ENCODE assay signal across 12 mouse cellular contexts in the genomic region with DNA sequence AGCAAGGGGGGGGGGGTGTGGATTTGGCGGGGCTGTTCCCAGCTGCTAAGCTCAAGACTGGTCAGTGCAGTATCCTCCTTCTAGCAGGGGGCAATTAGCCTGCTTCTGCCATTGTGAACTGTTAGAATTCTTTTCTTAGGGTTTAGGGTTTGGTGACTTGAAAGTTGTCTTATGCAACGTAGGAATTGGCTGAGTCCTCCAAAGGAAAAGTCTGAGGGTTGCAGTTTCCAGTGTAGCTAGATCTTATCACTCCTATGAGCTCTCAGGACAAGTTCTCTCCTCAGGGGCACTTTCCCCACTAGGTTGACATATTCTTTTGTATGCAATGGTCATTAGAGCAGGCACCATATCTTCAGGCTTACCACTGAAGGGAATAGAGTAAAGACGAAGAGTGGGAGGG. TPM values are rescaled to one million over a fixed set of nuclear protein-coding genes. Genes with fewer than 3 reads are reported as not detected.
A peak's percentile ranks its signal among the peaks of the same experiment; 100 is the strongest.
DNase-seq lines count a peak whose midpoint lies in the region; ATAC-seq and TF ChIP-seq lines count a peak whose summit lies in the region.
"Had no signal": no experiment of that assay in that cellular context is flagged by ENCODE, and none has a peak within 500 bp of the region (broad histone marks: within the 10 kb centered on the region; RNA-seq: fewer than 3 reads in every experiment).

No protein-coding gene starts in this region.

- H3K27me3 ChIP-seq in kidney, embryonic 15.5 days, result peaks cover 52% of the 10 kb centered on the region
- H3K27me3 ChIP-seq in forebrain, embryonic 13.5 days, result peaks cover 37% of the 10 kb centered on the region
- peaks cover 7% of the 10 kb centered on the region for H3K27me3 ChIP-seq in midbrain, postnatal 0 days (ENCODE audit: insufficient read depth, low read length)

- no peaks in the 10 kb centered on the region for H3K36me3 ChIP-seq in kidney, embryonic 15.5 days
- no peaks in the 10 kb centered on the region for H3K36me3 ChIP-seq in forebrain, embryonic 13.5 days (ENCODE audit: poor library complexity, severe bottlenecking)
- H3K36me3 ChIP-seq in midbrain, postnatal 0 days (ENCODE audit: insufficient read depth, low read length), result no peaks in the 10 kb centered on the region
- H3K36me3 ChIP-seq: midbrain, embryonic 12.5 days had no signal

- peak overlapping the region; percentile 70 for H3K4me3 ChIP-seq in kidney, embryonic 15.5 days (replicated peaks)
- no peak overlapping the region for H3K4me3 ChIP-seq in forebrain, embryonic 13.5 days
- H3K4me3 ChIP-seq in midbrain, postnatal 0 days (ENCODE audit: low read depth, low read length), result no peak overlapping the region

- H3K27ac ChIP-seq in kidney, embryonic 15.5 days, result no peak overlapping the region
- no peak overlapping the region for H3K27ac ChIP-seq in forebrain, embryonic 13.5 days
- no peak overlapping the region for H3K27ac ChIP-seq in midbrain, postnatal 0 days (ENCODE audit: low read depth, low read length)
- H3K27ac ChIP-seq: midbrain, embryonic 12.5 days had no signal

- peaks cover 23% of the 10 kb centered on the region for H3K4me1 ChIP-seq in kidney, embryonic 15.5 days
- peaks cover 21% of the 10 kb centered on the region for H3K4me1 ChIP-seq in forebrain, embryonic 13.5 days
- H3K4me1 ChIP-seq in midbrain, postnatal 0 days (ENCODE audit: insufficient read depth, low read length), result no peaks in the 10 kb centered on the region

- peak; percentile 51 for ATAC-seq in frontal cortex, adult (ENCODE audit: low TSS enrichment)
- no peak for ATAC-seq in kidney, embryonic 15.5 days (replicated peaks; ENCODE audit: low FRiP score)
- no peak for ATAC-seq in forebrain, embryonic 13.5 days
- ATAC-seq in midbrain, postnatal 0 days (ENCODE audit: low FRiP score), result no peak
- no peak for ATAC-seq in megakaryocyte-erythroid progenitor cell, adult 5-6 weeks (replicated peaks; ENCODE audit: low FRiP score, low TSS enrichment, poor library complexity, severe bottlenecking)

- WGBS in kidney, embryonic 15.5 days, result 16% methylated on average over 3 of the region's 3 CpGs
- WGBS in forebrain, embryonic 13.5 days, result 28% methylated on average over 2 of the region's 3 CpGs
- WGBS in midbrain, postnatal 0 days, result 23% methylated on average over 3 of the region's 3 CpGs

- H3K4me2 ChIP-seq in kidney, embryonic 15.5 days, result peak overlapping the region; percentile 95
- peak overlapping the region; percentile 100; the same call in 1 of the 2 replicates for H3K4me2 ChIP-seq in forebrain, embryonic 13.5 days
- H3K4me2 ChIP-seq in midbrain, postnatal 0 days (ENCODE audit: low read depth, low read length, poor library complexity, severe bottlenecking), result peak overlapping the region; percentile 85

- H3K9ac ChIP-seq in kidney, embryonic 15.5 days, result no peak overlapping the region
- H3K9ac ChIP-seq in forebrain, embryonic 13.5 days, result no peak overlapping the region
- H3K9ac ChIP-seq in midbrain, postnatal 0 days (replicated peaks; ENCODE audit: low read length, poor library complexity, severe bottlenecking), result no peak overlapping the region
- H3K9ac ChIP-seq: midbrain, embryonic 12.5 days had no signal

- no peaks in the 10 kb centered on the region for H3K9me3 ChIP-seq in kidney, embryonic 15.5 days (replicated peaks)
- H3K9me3 ChIP-seq in forebrain, embryonic 13.5 days (replicated peaks), result no peaks in the 10 kb centered on the region
- no peaks in the 10 kb centered on the region for H3K9me3 ChIP-seq in midbrain, postnatal 0 days (ENCODE audit: low read length)
- H3K9me3 ChIP-seq: midbrain, embryonic 12.5 days had no signal

- DNase-seq in frontal cortex, postnatal 10 days (ENCODE audit: low spot score in 2 of 2), result no peak
- no peak for DNase-seq in kidney, adult 8-10 months
- DNase-seq in midbrain, postnatal 0 days (ENCODE audit: low spot score), result no peak
- no peak for DNase-seq in adrenal gland, postnatal 25 days
- DNase-seq: kidney, postnatal 10 days; spleen, adult 18-20 months had no signal

- TF ChIP-seq CTCF in midbrain, postnatal 0 days (IDR thresholded peaks at IDR 0.05), result no peak

RNA-seq across cellular contexts. Expression of gene Lypd6b, which starts 1.2 kb away (rescaled TPM):
- 10.0 and 11.6 TPM in 2 replicates for polyA plus RNA-seq in kidney, embryonic 15.5 days (2015; fragmentation: Nextera tagmentation; extraction: Ambion mirVana)
- polyA plus RNA-seq in forebrain, embryonic 13.5 days (2015; fragmentation: Nextera tagmentation; extraction: Ambion mirVana), result 3.0 and 3.1 TPM in 2 replicates
- total RNA-seq in midbrain, postnatal 0 days (2014; rRNA removed), result 18.6 and 22.5 TPM in 2 replicates
- polyA plus RNA-seq in midbrain, postnatal 0 days (2015; fragmentation: Nextera tagmentation; extraction: Ambion mirVana), result 28.1 and 31.1 TPM in 2 replicates
- 1.2 and 1.9 TPM in 2 replicates for total RNA-seq in adrenal gland, postnatal 25 days (2021)
- total RNA-seq in megakaryocyte-erythroid progenitor cell, adult 5-6 weeks (2014; fragmentation: Nextera tagmentation), result not detected in 2 replicates
- 0.95 TPM in 1 of 2 replicates, not detected in the other for total RNA-seq in megakaryocyte-erythroid progenitor cell, adult 5-6 weeks (2017)
- total RNA-seq: gastrocnemius, adult 8-10 months had no signal
